8 mouse cellular contexts compared by ENCODE assay signal in genomic region chr5:34097333-34097732, GRCm38 (mm10).
A peak's percentile ranks its signal among the peaks of the same experiment; 100 is the strongest.
DNase-seq lines count a peak whose midpoint lies in the region; ATAC-seq lines count a peak whose summit lies in the region.

No protein-coding gene starts in this region.

- H3K4me3 ChIP-seq in heart, embryonic 11.5 days (ENCODE audit: low read depth, low read length): no peak overlapping the region

- H3K27me3 ChIP-seq in heart, embryonic 11.5 days (ENCODE audit: control insufficient read depth, insufficient read depth, low read length): no peaks in the 10 kb centered on the region

- 5% methylated on average over 1 of the region's 1 CpGs for WGBS in heart, embryonic 11.5 days (ENCODE audit: insufficient replicate concordance)

- H3K9ac ChIP-seq in heart, embryonic 11.5 days (ENCODE audit: low read depth, low read length): no peak overlapping the region

- H3K36me3 ChIP-seq in heart, embryonic 11.5 days (ENCODE audit: control insufficient read depth, insufficient read depth, low read length): no peaks in the 10 kb centered on the region

- DNase-seq in heart, adult 18-20 months: peak; percentile 36 to 69
- DNase-seq in CD4-positive helper T cell, adult 2 months (ENCODE audit: low read depth, low spot score): peak; percentile 54
- peak; percentile 82 for DNase-seq in brain, adult 2 months (ENCODE audit: low read depth, low spot score)
- DNase-seq in frontal cortex, adult 2 months (ENCODE audit: extremely low spot score in 1 of 2, low spot score in 1 of 2): peak; percentile 34 to 90
- peak; percentile 81 for DNase-seq in layer of hippocampus, adult 9-10 months (ENCODE audit: low spot score)
- peak; percentile 20 for DNase-seq in retina, adult 2 months (ENCODE audit: low read depth, low spot score)
- DNase-seq in ovary, postnatal 10 days (ENCODE audit: low spot score): no peak

- no peaks in the 10 kb centered on the region for H3K9me3 ChIP-seq in heart, embryonic 11.5 days (replicated peaks; ENCODE audit: control insufficient read depth, low read length)

- no peaks in the 10 kb centered on the region for H3K4me1 ChIP-seq in heart, embryonic 11.5 days (ENCODE audit: control insufficient read depth, insufficient read depth, low read length)

- H3K4me2 ChIP-seq in heart, embryonic 11.5 days: no peak overlapping the region

- ATAC-seq in heart, embryonic 11.5 days (replicated peaks; ENCODE audit: insufficient number of reproducible peaks, low FRiP score, low TSS enrichment): no peak

- no peak overlapping the region for H3K27ac ChIP-seq in heart, embryonic 11.5 days (ENCODE audit: low read depth, low read length)
